Mouse (Mus musculus): Measurements from ENCODE around the gene Tfap4. TPM values are rescaled to one million over a fixed set of nuclear protein-coding genes. Genes with fewer than 3 reads are reported as not detected.

Gene Tfap4
- polyA plus RNA-seq, 1 experiment from 2014 or later: 24.9 TPM

DNA sequence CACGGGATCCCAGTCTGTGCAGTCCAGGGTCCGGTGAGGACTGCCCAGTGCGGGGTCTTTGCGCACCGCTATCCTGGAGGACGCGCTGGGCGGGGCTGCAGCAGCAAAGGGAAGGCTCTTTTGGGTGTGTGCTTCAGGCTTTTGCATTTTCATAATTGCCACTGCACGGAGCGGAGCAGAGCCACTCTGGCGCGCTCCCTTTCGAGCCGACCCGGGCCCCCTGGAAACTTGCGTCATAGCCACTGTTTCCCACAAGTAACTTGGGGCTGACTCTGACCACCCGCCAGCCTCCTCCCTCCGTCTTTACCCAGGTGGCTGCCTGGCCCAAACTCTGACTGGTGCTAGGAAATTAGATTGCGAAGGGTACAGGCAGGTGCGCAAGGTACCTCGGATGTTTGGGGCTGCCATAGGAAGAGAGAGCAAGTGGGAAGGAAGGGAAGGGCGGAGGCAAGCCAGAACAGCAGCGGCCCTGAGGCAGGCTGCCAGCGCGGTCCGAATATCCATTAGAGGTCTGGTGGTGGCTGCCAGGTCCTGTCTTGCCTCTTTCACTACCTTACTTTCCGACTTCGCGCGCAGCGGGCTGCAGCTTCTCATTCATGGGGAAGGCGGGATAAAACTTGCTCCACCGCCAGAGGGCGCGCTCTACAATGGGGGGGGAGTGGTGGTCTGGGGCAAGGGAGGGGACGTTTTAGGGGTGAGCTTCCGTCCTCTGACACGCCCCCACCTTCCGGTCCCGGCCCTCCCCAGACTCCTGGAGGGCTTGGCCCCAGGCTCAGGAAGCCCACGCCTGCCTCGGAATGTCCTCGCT is 695 bp upstream of the Tfap4 start:
- peak overlapping the region; percentile 82 for H3K9ac ChIP-seq
- H3K27ac ChIP-seq: peak overlapping the region; percentile 90
- H3K9me3 ChIP-seq: no peaks in the 10 kb centered on the region
- WGBS: 1% methylated on average over 43 of the region's 43 CpGs
- H3K4me3 ChIP-seq: peak overlapping the region; percentile 65
- H3K27me3 ChIP-seq: no peaks in the 10 kb centered on the region
- peak overlapping the region; percentile 85 for H3K4me2 ChIP-seq (replicated peaks)
- H3K4me1 ChIP-seq: peaks cover 28% of the 10 kb centered on the region
- peaks cover 6% of the 10 kb centered on the region; the same call in 1 of the 2 replicates for H3K36me3 ChIP-seq
- ATAC-seq (ENCODE audit: low FRiP score, low read depth): peak; percentile 25

DNA sequence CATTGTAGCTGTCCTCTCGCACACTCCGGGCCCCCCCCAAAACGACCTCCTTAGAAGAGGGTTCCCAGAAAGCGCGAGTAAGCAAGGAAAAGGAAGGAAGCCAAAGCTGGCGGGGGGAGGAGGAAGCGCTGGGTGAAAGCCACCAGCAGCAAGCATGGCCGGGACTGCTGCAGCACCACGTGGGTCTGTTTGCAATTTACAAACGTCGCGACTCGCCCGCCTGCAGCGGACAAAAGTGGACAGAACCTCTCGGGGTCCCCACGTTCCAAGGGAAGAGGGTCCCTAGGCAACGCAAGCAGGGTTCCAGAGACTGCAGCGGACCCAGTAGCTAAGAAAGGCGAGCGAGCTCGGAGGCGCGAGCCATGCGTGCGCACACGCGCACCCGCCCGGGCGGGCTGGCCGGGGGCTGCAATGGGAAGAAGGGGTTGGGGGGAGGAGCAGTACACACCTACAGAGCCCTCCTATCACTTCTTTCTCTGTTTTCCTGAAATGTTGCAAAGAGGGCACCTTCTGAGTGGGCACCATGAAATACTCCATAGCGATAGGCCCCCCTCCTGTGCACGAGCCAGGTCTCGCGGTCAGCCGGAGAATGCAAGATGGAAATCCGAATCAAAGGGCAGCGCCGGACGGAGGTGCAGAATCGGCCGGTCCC is 548 bp downstream of the Tfap4 start:
- H3K27me3 ChIP-seq: no peaks in the 10 kb centered on the region
- H3K9me3 ChIP-seq: no peaks in the 10 kb centered on the region
- H3K4me3 ChIP-seq: peak overlapping the region; percentile 65
- H3K4me1 ChIP-seq: peaks cover 39% of the 10 kb centered on the region
- peaks cover 10% of the 10 kb centered on the region; the same call in 1 of the 2 replicates for H3K36me3 ChIP-seq
- peak overlapping the region; percentile 85 for H3K4me2 ChIP-seq (replicated peaks)
- WGBS: under 1% methylated on average over 43 of the region's 43 CpGs
- ATAC-seq (ENCODE audit: low FRiP score, low read depth): peak; percentile 45
- H3K9ac ChIP-seq: peak overlapping the region; percentile 82
- H3K27ac ChIP-seq: peak overlapping the region; percentile 90

DNA sequence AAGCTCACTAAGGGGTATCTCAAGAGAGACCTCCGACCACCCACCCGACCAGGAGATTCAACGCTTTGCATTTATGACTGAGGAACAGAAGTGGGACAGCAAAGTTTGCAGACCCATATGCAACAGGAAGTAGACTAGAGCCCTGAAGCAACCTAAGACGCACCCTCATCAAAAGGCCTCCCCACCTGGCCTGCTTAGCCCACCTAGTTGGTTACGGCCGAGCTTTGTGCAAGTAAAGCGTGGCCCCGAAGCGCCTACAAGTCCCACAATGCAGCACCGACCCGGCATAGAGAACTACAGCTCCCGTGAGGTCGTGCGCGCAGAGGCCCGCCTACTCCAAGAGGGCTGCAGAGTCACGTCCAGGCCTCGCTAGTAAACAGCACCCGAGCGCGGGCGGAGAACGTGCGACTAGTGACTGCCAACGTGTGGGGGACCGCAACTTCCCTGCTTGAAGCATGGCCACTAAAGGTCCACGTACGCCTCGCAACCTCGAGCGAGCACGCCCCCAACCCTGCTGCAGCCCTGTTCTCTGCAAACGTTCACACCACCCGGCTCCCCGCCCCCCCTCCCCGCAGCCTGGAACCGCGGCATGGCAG is 1.2 kb downstream of the Tfap4 start:
- H3K9me3 ChIP-seq: no peaks in the 10 kb centered on the region
- H3K4me3 ChIP-seq: peak overlapping the region; percentile 65
- WGBS: 0% methylated on average over 38 of the region's 38 CpGs
- H3K4me2 ChIP-seq (replicated peaks): peak overlapping the region; percentile 85
- peak overlapping the region; percentile 82 for H3K9ac ChIP-seq
- H3K27me3 ChIP-seq: no peaks in the 10 kb centered on the region
- peak; percentile 92 for ATAC-seq (ENCODE audit: low FRiP score, low read depth)
- H3K36me3 ChIP-seq: peaks cover 10% of the 10 kb centered on the region; the same call in 1 of the 2 replicates
- peak overlapping the region; percentile 90 for H3K27ac ChIP-seq
- peaks cover 45% of the 10 kb centered on the region for H3K4me1 ChIP-seq

DNA sequence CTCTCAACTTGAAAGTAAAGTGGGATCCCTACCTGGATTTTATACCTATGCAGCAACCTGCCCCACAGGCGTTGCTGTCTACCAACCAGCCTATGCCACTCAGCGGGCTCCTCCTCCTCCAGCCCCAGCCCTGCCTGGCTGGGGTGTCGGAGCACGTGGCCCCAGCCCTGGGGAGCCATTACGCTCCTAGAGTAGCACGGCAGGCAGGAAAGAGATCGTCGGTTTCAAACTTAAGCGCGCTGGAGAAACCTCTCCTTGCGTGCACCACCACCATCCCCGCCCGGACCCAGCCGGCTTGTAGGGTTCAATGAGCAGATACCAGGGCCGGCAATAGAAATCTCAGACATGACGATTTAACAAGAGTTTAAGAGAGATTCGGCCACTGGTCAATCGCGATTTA is 1.7 kb downstream of the Tfap4 start:
- under 1% methylated on average over 19 of the region's 19 CpGs for WGBS
- Histone ChIP-seq H3K9me3 (no peaks in the 10 kb centered on the region), H3K4me1 (peaks cover 50% of the 10 kb centered on the region), H3K4me2 (replicated peaks) (peak overlapping the region; percentile 85), H3K9ac (peak overlapping the region; percentile 82), H3K36me3 (peaks cover 10% of the 10 kb centered on the region; the same call in 1 of the 2 replicates), H3K27me3 (no peaks in the 10 kb centered on the region), H3K27ac (peak overlapping the region; percentile 90), H3K4me3 (peak overlapping the region; percentile 65)
- peak; percentile 26 for ATAC-seq (ENCODE audit: low FRiP score, low read depth)

DNA sequence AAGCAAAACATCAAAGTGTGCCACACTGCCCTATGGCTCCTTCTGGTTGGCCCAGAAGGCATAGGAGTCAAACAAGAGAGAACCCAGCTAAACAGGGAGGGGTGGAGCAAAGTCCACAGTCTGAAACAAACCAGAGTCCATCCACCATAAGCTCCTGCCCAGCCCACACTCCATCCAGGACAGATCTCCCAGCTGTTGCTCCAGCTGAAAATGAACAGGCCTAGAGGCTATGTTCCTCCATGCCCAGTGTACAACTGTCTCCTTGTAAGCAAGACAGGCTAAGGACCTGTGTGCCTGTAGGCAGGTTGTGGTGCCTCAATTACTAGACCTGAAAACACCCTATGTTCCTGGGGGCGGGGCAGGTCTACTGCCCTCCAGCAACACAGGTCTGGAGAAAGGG is 2.6 kb downstream of the Tfap4 start:
- peak overlapping the region; percentile 85 for H3K4me2 ChIP-seq (replicated peaks)
- 75% methylated on average over 1 of the region's 1 CpGs for WGBS
- H3K9ac ChIP-seq: peak overlapping the region; percentile 82
- H3K9me3 ChIP-seq: no peaks in the 10 kb centered on the region
- peak overlapping the region; percentile 65 for H3K4me3 ChIP-seq
- H3K27me3 ChIP-seq: no peaks in the 10 kb centered on the region
- H3K4me1 ChIP-seq: peaks cover 59% of the 10 kb centered on the region
- H3K36me3 ChIP-seq: peaks cover 10% of the 10 kb centered on the region; the same call in 1 of the 2 replicates
- no peak for ATAC-seq (ENCODE audit: low FRiP score, low read depth)
- H3K27ac ChIP-seq: peak overlapping the region; percentile 90

DNA sequence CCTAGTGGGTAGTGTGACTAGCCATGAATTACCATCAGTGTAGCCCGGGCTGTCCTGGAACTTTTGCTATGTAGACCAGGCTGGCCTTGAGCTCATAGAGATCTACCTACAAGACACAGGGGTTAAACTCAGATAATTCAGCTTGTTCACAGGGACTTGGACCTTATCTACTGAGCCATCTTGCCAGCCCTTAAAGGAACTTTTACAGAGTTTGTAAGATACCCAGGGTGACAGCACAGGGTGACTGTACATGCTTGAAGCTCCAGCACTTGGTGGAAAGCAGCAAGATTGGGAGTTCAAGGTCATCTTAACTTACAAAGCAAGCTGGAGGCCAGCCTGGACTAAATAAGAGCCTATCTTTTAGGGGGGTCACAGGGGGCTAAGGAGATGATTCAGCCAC is 4.1 kb downstream of the Tfap4 start:
- no peak overlapping the region for H3K27ac ChIP-seq
- no peak for ATAC-seq (ENCODE audit: low FRiP score, low read depth)
- H3K9me3 ChIP-seq: no peaks in the 10 kb centered on the region
- 94% methylated on average over 1 of the region's 1 CpGs for whole genome bisulfite sequencing
- no peaks in the 10 kb centered on the region for H3K27me3 ChIP-seq
- no peak overlapping the region for H3K4me3 ChIP-seq
- peaks cover 64% of the 10 kb centered on the region for H3K4me1 ChIP-seq
- no peak overlapping the region for H3K4me2 ChIP-seq (replicated peaks)
- no peak overlapping the region for H3K9ac ChIP-seq
- H3K36me3 ChIP-seq: peaks cover 24% of the 10 kb centered on the region

DNA sequence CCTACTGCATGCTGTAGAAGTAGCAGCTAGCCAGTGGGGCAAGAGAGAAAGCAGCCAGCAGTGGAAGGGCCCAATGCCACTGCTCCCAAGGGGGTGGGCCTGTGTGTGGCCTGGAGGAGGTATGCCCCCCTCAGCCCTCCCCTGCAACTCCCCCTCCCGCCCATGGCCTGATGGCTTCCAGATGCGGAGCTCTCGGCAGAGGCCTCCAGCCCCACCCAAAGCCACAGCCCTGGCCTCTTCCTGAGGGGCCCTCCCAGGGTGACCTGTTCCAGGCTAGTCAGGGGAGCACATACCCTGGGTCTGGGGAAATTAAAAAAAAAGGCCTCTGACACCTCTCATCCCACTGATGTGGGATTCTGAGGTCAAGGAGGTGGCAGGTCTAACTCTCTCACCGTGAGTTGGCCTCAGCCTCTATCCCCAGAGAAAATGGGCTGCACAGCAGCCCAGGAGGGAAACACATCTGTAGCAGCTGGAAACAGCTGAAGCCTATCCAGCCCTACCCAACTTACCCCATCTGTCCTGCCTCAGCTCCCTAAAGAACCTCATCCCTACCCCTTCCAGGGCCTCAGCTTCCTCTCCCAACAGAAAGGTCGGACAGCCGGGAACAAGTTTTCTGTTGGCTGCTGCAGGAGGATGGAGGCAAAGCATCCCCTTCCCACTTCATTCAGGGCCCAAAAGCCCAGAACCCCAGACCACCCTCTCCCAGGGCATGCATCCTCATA is 6.7 kb downstream of the Tfap4 start:
- peaks cover 42% of the 10 kb centered on the region for H3K36me3 ChIP-seq

DNA sequence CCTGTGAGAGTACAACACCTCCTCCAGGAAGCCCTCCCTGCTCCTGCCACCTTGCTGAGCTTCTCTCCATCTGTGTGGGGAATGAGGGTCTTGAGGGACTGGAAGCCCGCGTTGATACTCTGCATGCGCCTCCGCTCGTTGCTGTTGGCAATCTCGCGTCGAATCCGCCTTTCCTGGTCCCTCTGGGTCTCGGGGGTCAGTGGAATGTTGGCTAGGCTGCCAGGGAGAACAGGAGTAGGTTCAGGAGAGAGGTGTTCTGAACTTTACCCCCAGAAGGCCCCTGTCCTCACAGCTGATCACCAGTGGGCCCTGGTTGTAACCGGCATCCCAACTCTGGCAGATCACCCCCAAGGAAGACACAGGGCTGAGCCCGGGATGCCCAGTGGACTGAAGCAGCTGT is 7.8 kb downstream of the Tfap4 start:
- Histone ChIP-seq H3K9me3 (no peaks in the 10 kb centered on the region), H3K27me3 (no peaks in the 10 kb centered on the region), H3K4me2 (replicated peaks) (peak overlapping the region; percentile 49; the same call in 1 of the 2 replicates), H3K36me3 (peaks cover 51% of the 10 kb centered on the region), H3K9ac (peak overlapping the region; percentile 35; the same call in 1 of the 2 replicates), H3K4me3 (no peak overlapping the region), H3K27ac (peak overlapping the region; percentile 93), H3K4me1 (peaks cover 49% of the 10 kb centered on the region)
- 83% methylated on average over 12 of the region's 12 CpGs for WGBS
- no peak for ATAC-seq (ENCODE audit: low FRiP score, low read depth)

More for the DNA sequence above, 6.7 kb downstream of the Tfap4 start:
- Histone ChIP-seq H3K4me1 (peaks cover 60% of the 10 kb centered on the region), H3K4me3 (peak overlapping the region; percentile 10; the same call in 1 of the 2 replicates), H3K4me2 (replicated peaks) (peak overlapping the region; percentile 49), H3K27ac (peak overlapping the region; percentile 93), H3K9ac (peak overlapping the region; percentile 51), H3K27me3 (no peaks in the 10 kb centered on the region), H3K9me3 (no peaks in the 10 kb centered on the region)
- WGBS: 6% methylated on average over 6 of the region's 6 CpGs
- ATAC-seq (ENCODE audit: low FRiP score, low read depth): peak; percentile 84

DNA sequence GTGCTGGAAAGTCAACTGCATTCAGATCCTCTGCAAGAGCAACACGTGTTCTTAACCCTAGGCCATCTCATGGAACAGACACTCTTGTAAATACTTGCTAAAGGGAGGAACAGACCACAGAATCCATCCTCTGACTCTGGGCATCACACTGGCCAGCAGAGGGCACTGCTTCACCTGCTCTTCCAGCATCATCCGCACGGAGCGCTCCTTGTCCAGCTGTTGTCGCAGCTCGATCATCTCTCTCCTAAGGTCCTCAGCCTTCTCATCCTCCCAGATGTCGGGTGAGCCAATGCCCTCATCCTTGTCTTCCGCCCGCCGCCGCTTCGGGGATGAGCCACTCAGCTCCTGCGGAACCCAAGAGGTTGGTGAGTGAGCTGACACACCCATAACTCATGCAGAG is 8.6 kb downstream of the Tfap4 start:
- no peaks in the 10 kb centered on the region for H3K9me3 ChIP-seq
- WGBS: 39% methylated on average over 13 of the region's 13 CpGs
- H3K27me3 ChIP-seq: no peaks in the 10 kb centered on the region
- peaks cover 41% of the 10 kb centered on the region for H3K4me1 ChIP-seq
- peaks cover 56% of the 10 kb centered on the region for H3K36me3 ChIP-seq
- ATAC-seq (ENCODE audit: low FRiP score, low read depth): no peak
- H3K4me2 ChIP-seq (replicated peaks): no peak overlapping the region
- no peak overlapping the region for H3K4me3 ChIP-seq
- H3K27ac ChIP-seq: no peak overlapping the region
- H3K9ac ChIP-seq: no peak overlapping the region

DNA sequence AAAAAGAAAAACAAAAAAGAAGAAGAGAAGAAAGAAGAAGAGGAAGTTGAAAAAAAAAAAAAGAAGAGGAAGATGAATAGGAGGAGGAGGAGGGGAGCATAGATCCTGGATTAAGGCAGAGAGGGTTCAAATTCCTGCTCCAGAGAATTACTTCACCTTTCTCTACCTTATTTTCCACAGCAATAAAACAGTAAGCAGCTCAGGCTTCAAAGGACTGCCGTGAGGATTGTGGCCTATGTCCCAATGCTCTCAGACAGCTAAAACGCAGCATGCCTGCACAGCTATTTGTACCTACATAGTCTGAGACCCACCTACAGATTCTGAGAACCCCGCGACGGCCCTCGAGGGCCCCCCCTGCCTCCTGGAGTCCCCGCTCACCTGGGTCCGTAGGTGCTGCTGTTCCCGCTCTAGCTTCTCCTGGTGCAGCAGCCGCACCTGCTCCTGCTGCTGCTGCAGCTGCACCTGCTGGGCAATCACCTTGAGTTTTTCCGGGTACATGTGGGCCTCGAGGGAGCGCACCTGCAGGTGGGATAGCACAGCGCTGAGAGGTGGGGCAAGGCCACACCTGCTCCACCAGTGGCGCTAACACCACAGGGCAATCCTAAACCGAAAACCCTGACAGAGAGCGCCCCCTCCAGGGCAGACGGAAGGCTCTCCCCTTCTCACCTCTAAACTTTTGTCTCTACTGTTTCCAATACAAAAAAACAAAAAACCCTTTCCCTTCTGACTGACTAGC is 10.5 kb downstream of the Tfap4 start:
- WGBS: 81% methylated on average over 18 of the region's 18 CpGs
- Histone ChIP-seq H3K4me2 (replicated peaks) (no peak overlapping the region), H3K27ac (no peak overlapping the region), H3K36me3 (peaks cover 64% of the 10 kb centered on the region), H3K9ac (no peak overlapping the region), H3K4me3 (no peak overlapping the region), H3K27me3 (no peaks in the 10 kb centered on the region), H3K4me1 (peaks cover 30% of the 10 kb centered on the region), H3K9me3 (no peaks in the 10 kb centered on the region)
- no peak for ATAC-seq (ENCODE audit: low FRiP score, low read depth)

DNA sequence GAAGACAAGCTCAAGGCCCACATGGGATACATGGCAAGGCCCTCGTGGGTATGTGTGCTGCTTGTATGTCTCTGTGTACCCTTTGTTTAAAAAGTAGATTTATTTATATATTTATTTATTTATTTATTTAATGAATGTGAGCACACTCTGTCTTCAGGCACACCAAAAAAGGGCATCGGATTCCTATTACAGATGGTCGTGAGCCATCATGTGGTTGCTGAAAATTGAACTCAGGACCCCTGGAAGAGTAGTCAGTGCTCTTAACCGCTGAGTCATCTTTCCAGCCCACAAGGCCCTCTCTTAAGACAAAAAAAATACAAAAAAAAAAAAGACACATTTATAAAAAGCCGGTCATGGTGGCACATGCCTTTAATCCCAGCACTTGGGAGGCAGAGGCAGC is 12.0 kb downstream of the Tfap4 start:
- no peak for ATAC-seq (ENCODE audit: low FRiP score, low read depth)
- Histone ChIP-seq H3K27ac (no peak overlapping the region), H3K9ac (no peak overlapping the region), H3K9me3 (no peaks in the 10 kb centered on the region), H3K4me3 (no peak overlapping the region), H3K4me1 (peaks cover 15% of the 10 kb centered on the region), H3K4me2 (replicated peaks) (no peak overlapping the region), H3K27me3 (no peaks in the 10 kb centered on the region), H3K36me3 (peaks cover 65% of the 10 kb centered on the region)
- 89% methylated on average over 5 of the region's 5 CpGs for WGBS
